Mouse (Mus musculus): Measurements from ENCODE around the gene Pde6h.

Gene Pde6h

DNA sequence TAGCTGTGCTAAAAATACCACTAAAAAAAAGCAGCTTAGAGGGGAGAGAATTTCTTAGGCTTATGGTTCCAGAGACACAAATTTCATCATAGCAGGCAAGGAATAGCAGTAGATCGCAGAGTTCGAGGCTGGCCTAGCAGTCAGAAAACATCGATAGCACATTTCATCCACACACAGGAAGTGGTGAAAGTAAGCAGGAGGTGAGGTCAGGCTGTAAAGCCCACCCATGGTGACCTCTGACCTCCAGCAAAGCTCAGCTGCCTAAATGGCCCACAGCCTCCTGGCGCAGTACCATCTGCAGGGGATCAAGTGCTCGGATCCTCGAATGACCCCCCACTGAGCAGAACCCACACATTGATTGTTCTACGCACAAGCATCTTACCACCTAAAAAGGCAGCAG is 59.6 kb downstream of the Pde6h start:
- no peak for DNase-seq (ENCODE audit: low read depth, low spot score)

DNA sequence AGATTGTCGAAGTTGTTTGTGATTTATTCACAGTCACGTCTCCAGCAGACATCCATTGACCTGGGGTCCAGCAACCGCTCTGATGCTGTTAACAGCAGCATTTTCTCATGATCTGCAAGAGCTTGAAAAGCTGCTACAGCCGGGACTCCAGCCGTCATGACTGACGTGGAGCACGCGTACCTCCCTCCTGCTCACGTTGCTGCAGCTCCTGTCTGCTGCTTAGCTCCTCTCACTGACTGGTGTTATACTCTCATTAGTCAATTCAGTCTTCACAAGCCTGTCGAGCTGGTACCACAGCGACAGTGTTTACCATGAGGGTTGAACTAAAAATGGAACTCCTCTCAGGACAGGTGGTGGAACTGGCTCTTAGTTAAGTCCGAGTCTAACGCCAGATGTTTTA is 62.4 kb downstream of the Pde6h start:
- no peak for DNase-seq (ENCODE audit: low read depth, low spot score)

DNA sequence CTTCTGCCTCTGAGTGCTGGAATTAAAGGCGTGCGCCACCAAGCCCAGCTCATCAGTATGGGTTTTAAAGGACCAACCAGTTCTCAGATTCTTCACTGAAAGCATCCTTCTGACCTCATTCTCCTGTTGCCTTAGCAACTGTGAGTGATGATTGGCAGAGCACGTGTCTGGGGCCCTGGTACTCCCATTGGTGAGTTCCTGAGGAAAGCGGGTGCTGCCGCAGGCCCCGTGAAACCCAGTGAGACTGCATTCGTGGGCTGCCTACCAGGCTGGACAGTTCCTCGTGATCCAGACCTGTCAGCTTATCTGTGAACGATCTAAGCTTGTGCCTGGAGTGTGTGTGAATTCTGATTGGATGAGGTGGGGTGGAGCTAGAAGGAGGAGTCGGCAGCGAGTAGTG is 63.1 kb downstream of the Pde6h start:
- no peak for DNase-seq (ENCODE audit: low read depth, low spot score)

GRCm38 (mm10) chr6:136988536-136989060 is 65.0 kb downstream of the Pde6h start:
- DNase-seq (ENCODE audit: low read depth, low spot score), result no peak

DNA sequence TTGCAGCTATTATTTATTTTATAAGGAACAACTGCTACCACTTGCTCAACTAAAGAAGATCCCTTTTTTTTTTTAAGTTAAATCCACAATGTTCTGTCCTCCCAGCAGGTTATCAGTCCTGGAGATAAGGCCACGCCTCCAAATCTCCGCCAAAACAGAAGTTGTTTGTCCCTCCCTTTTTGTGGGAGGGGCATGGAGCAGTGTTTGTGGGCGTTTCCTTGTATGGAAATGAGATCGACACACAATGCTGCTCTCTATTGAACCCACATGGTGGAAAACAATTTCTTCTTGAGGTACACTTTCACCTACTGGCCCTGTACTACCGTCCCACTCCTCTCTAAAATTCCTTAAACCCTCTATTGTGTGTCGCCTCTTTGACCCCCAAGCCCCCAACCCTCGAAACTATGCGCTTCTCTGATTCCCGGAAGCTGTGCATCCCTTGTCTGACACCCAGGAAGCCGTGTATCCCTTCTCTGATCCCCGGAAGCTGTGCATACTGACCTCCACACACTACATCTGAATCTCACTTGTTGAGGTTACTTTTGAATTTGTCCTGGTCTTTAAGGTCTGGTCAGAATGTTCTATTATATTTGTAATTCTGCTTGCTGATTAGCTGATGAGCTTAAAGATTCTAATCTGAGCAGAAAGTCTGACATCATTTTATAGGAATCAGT is 66.3 kb downstream of the Pde6h start:
- no peak for DNase-seq (ENCODE audit: low read depth, low spot score)

- no peak for DNase-seq (ENCODE audit: low read depth, low spot score)
These were observed 66.9 kb downstream of the Pde6h start for GRCm38 (mm10) chr6:136990557-136990956.

DNA sequence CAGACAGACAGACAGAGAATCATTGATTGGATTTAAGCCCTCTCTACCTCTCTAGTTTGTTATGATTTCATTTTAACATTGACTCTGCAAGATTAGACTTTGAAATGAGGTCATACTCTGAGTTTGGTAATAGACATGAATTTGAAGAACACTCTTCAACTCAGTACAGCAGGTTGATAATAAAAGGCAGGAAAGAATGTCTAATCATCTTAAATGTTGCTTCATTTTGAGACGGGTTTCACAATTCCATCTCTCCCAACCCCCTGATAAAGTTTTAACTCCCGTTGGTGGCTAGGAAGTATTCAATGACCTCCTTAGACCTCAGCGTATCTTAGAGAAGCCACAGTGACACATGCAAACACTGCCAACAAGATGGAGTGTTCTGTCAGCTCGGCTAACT is 69.9 kb downstream of the Pde6h start:
- no peak for DNase-seq (ENCODE audit: low read depth, low spot score)

DNA sequence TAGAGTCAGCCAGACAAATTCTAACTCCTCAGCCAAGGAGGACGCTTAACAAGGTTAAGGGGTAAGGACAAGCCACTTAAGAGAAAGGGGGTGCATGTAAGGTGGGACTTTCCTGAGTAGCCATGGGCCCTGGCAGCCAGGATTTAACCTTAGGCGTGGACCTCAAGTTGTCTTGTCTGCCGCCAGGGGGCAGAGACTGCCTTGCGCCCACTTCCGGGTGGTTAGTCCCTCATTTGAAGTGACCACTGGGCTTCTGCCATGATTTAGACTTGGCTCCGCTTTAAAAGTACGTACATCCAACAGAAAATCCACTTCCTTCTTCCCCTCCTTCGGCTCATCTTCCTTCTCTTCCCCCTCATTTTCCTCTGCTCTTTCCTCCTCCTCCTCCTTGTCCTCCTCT is 71.9 kb downstream of the Pde6h start:
- no peak for DNase-seq (ENCODE audit: low read depth, low spot score)

DNA sequence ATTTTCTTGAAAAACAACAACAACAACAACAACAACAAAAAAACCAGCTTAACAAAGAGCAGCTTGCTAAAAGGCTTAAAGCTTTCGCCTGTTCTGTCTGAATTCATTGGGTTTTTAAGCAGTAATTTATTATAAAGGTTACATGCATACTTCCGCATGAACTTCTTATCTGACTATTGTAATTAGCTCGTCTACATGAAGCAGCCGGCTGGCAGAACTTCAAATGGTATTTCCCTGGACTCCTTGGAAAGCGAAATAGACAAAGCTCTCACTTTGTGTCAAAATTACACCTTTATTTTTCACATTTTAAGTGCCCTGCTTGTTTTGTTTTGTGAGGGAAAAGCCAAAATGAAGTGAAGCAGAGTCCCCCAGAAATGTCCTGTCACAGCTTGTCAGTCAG is 72.7 kb downstream of the Pde6h start:
- DNase-seq (ENCODE audit: low read depth, low spot score), result no peak

DNA sequence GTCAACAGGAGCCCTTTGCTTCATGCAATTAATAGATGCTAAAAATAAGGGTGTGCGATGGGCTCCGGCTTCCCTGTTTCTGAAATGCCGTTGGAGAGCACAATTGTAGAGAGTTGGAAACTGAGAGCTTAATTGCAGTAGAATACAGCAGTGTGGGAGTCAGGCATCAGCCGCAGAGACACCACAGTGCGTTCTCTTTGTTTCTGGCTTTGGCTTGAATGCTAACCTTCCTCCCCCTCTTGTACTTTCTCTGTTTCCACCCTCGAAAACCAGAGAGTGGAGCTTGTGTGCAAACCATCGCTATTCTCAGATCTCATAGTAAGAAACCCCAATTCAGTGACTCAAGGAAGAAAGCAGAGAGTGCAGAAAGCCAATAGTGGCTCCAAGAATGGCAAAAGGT is 74.5 kb downstream of the Pde6h start:
- DNase-seq (ENCODE audit: low read depth, low spot score), result no peak

GRCm38 (mm10) chr6:136999009-136999408 is 75.4 kb downstream of the Pde6h start:
- DNase-seq (ENCODE audit: low read depth, low spot score), result no peak

- no peak for DNase-seq (ENCODE audit: low read depth, low spot score)
These were observed 76.2 kb downstream of the Pde6h start for GRCm38 (mm10) chr6:136999707-137000446.

DNA sequence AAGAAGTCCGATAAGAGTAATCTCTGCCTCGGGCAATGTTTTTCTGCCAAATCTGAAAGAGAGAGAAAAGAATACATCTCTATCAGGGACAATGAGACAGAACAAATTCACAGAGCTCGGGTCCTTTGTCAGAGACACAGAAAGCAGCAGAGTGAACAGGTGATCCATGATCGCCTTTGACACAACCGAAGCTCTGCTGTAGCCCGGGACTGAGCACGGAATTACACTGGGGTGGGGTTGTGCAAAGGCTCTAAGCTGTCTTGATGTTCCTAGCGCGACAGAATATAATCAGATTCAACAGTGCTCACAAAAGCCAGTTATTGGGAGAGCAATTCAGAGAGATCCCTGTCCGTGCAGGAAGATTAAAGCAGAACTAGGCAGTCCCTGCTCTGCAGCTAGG is 77.1 kb downstream of the Pde6h start:
- no peak for DNase-seq (ENCODE audit: low read depth, low spot score)

GRCm38 (mm10) chr6:137001267-137002168 is 77.9 kb downstream of the Pde6h start:
- no peak for DNase-seq (ENCODE audit: low read depth, low spot score)

DNA sequence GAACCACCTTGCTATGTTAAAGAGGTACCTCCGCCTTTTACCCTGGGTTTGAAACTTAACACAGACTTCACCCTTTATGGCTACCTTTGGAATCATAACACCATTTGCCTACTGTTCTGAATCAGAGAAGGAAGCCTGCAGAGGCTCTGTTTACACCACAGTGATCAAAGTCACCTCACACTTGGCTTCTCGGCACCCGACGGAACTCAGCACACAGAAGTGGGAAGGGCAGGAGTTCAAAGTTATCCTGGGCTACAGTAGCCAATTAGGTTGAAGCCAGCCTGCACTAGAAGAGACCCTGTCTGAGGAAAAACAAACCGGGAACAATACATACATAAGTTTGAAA is 78.5 kb downstream of the Pde6h start:
- no peak for DNase-seq (ENCODE audit: low read depth, low spot score)

GRCm38 (mm10) chr6:137004359-137004758 is 80.7 kb downstream of the Pde6h start:
- DNase-seq (ENCODE audit: low read depth, low spot score), result no peak

- no peak for DNase-seq (ENCODE audit: low read depth, low spot score)
These were observed 87.6 kb downstream of the Pde6h start for GRCm38 (mm10) chr6:137011187-137011586.

DNA sequence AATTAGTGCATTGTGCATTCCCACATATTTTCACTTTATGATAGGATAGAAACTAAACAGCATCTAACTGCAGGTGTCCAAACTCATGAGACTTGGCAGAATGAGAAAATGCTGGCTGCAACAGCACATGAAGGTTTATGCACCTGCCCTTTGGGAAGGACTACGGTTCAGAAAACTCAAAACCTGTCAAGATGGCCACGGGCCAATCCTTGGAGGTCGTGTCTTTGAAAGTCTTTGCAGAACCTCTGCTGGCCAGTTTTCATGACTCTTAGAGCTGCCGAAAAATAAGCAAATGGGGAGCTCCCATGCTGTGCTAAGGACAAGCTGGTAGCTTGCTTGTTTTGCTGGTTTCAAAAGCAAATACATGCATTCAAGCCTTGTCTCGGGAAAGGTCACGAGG is 90.7 kb downstream of the Pde6h start:
- no peak for DNase-seq (ENCODE audit: low read depth, low spot score)

DNA sequence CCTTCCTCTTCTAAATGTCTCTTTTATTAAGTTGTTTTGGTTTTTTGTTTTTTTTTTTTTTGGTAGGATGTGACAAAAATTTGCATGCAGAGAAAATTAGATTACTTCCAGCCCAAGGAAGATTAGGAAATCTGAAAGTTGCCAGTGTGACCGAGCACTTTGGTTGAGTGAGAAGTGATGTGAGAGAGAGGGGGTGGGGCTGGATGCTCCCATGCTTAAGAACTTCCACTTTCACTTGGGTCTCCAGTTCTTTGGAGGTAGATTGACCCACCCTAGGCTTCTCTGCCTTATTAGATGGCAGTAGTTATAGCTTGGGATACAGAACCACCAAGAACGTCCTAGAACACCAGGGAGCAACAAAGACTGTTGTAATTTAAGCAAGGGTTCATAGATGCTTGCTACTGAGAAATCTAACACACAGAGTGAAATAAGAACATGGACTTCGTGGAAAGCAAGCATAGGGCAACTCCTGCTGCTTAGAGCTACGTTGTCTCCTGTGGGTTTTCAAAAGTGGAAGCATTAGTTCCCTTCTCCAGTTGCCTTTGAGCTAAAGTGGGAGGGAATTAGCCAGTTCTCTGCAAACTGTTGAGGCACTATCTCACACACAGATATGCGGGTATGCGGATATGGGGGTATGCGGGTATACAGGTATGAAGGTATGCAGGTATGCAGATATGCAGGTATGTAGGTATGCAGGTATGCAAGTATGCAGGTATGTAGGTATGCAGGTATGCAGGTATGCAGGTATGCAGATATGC is 93.8 kb downstream of the Pde6h start:
- DNase-seq (ENCODE audit: low read depth, low spot score), result no peak

All from retina, adult 2 months (tissue).